Mouse (Mus musculus): Measurements from ENCODE around the gene Maml3.

Gene Maml3

GRCm38 (mm10) chr3:52091261-52091797 is 13.5 kb downstream of the Maml3 start:
- DNase-seq (ENCODE audit: extremely low read depth, insufficient read length, low spot score) = no peak

- DNase-seq (ENCODE audit: extremely low read depth, insufficient read length, low spot score) = no peak
These were observed 14.5 kb downstream of the Maml3 start for GRCm38 (mm10) chr3:52090230-52090873.

GRCm38 (mm10) chr3:52088458-52089341 is 16.2 kb downstream of the Maml3 start:
- peak; percentile 87 for DNase-seq (ENCODE audit: extremely low read depth, insufficient read length, low spot score)

GRCm38 (mm10) chr3:52087636-52088280 is 17.1 kb downstream of the Maml3 start:
- no peak for DNase-seq (ENCODE audit: extremely low read depth, insufficient read length, low spot score)

GRCm38 (mm10) chr3:52078763-52079162 is 26.1 kb downstream of the Maml3 start:
- no peak for DNase-seq (ENCODE audit: extremely low read depth, insufficient read length, low spot score)

GRCm38 (mm10) chr3:52073959-52074358 is 30.9 kb downstream of the Maml3 start:
- DNase-seq (ENCODE audit: extremely low read depth, insufficient read length, low spot score) = no peak

GRCm38 (mm10) chr3:52071996-52072395 is 32.9 kb downstream of the Maml3 start:
- DNase-seq (ENCODE audit: extremely low read depth, insufficient read length, low spot score) = no peak

GRCm38 (mm10) chr3:52070163-52070478 is 34.8 kb downstream of the Maml3 start:
- no peak for DNase-seq (ENCODE audit: extremely low read depth, insufficient read length, low spot score)

GRCm38 (mm10) chr3:52069304-52070162 is 35.3 kb downstream of the Maml3 start:
- DNase-seq (ENCODE audit: extremely low read depth, insufficient read length, low spot score) = peak; percentile 92

GRCm38 (mm10) chr3:52068885-52069284 is 36.0 kb downstream of the Maml3 start:
- DNase-seq (ENCODE audit: extremely low read depth, insufficient read length, low spot score) = no peak

GRCm38 (mm10) chr3:52067181-52067580 is 37.7 kb downstream of the Maml3 start:
- DNase-seq (ENCODE audit: extremely low read depth, insufficient read length, low spot score) = no peak

- no peak for DNase-seq (ENCODE audit: extremely low read depth, insufficient read length, low spot score)
These were observed 38.7 kb downstream of the Maml3 start for GRCm38 (mm10) chr3:52066142-52066541.

- DNase-seq (ENCODE audit: extremely low read depth, insufficient read length, low spot score) = no peak
These were observed 41.6 kb downstream of the Maml3 start for GRCm38 (mm10) chr3:52063261-52063655.

- DNase-seq (ENCODE audit: extremely low read depth, insufficient read length, low spot score) = no peak
These were observed 42.3 kb downstream of the Maml3 start for GRCm38 (mm10) chr3:52062389-52063260.

- no peak for DNase-seq (ENCODE audit: extremely low read depth, insufficient read length, low spot score)
These were observed 43.1 kb downstream of the Maml3 start for GRCm38 (mm10) chr3:52061472-52062388.

GRCm38 (mm10) chr3:52060886-52061285 is 44.0 kb downstream of the Maml3 start:
- DNase-seq (ENCODE audit: extremely low read depth, insufficient read length, low spot score) = peak; percentile 73

- peak; percentile 46 for DNase-seq (ENCODE audit: extremely low read depth, insufficient read length, low spot score)
These were observed 53.1 kb downstream of the Maml3 start for GRCm38 (mm10) chr3:52051801-52052200.

GRCm38 (mm10) chr3:52048082-52048481 is 56.8 kb downstream of the Maml3 start:
- no peak for DNase-seq (ENCODE audit: extremely low read depth, insufficient read length, low spot score)
